Mouse (Mus musculus) erythroblast, adult 5-6 weeks (primary cell): ENCODE data around the gene Vps8. TPM values are rescaled to one million over a fixed set of nuclear protein-coding genes. Genes with fewer than 3 reads are reported as not detected.

Experiments
- ATAC-seq: replicated peaks from 2 replicates; pipeline ENCODE4 v1.8.0; 2016; ENCODE audit warnings: moderate number of reproducible peaks, mild to moderate bottlenecking, moderate TSS enrichment, inconsistent platforms; ENCODE audit not compliant: poor library complexity, low FRiP score, severe bottlenecking
- total RNA-seq, 2 experiments: library from RNA; stranded (forward) in 1 of 2; stranded (reverse) in 1 of 2; fragments of 150-400 nt in 1 of 2; fragments of 200-764, 138-1000 nt in 1 of 2; gene quantifications; 2 replicates each; pipeline versions ENCODE4 v1.2.3 to v1.2.4; 2015 to 2017; ENCODE audit warnings: low replicate concordance in 2 of 2

The Vps8 gene
- total RNA-seq, 2 experiments from 2014 or later = 9.4 to 12.6 TPM

GRCm38 (mm10) chr16:21536240-21537005 is 113.5 kb downstream of the Vps8 start:
- ATAC-seq = no peak

GRCm38 (mm10) chr16:21537312-21537711 is 114.4 kb downstream of the Vps8 start:
- ATAC-seq = no peak

- no peak for ATAC-seq
Measured at GRCm38 (mm10) chr16:21538889-21539288, 116.0 kb downstream of the Vps8 start.

- ATAC-seq = no peak
Measured at GRCm38 (mm10) chr16:21542559-21542958, 119.6 kb downstream of the Vps8 start.

- no peak for ATAC-seq
Measured at GRCm38 (mm10) chr16:21547446-21547845, 124.5 kb downstream of the Vps8 start.

GRCm38 (mm10) chr16:21549751-21550150 is 126.8 kb downstream of the Vps8 start:
- ATAC-seq = no peak

GRCm38 (mm10) chr16:21550453-21550852 is 127.5 kb downstream of the Vps8 start:
- no peak for ATAC-seq

- ATAC-seq = no peak
Measured at GRCm38 (mm10) chr16:21553506-21553905, 130.6 kb downstream of the Vps8 start.

- ATAC-seq = no peak
Measured at GRCm38 (mm10) chr16:21562625-21563300, 139.8 kb downstream of the Vps8 start.

- ATAC-seq = no peak
Measured at GRCm38 (mm10) chr16:21563322-21563721, 140.4 kb downstream of the Vps8 start.

GRCm38 (mm10) chr16:21567093-21567492 is 144.2 kb downstream of the Vps8 start:
- ATAC-seq = no peak

- ATAC-seq = no peak
Measured at GRCm38 (mm10) chr16:21569952-21570351, 147.0 kb downstream of the Vps8 start.

GRCm38 (mm10) chr16:21570786-21571185 is 147.9 kb downstream of the Vps8 start:
- ATAC-seq = no peak

GRCm38 (mm10) chr16:21576000-21576420 is 153.1 kb downstream of the Vps8 start:
- no peak for ATAC-seq

GRCm38 (mm10) chr16:21589110-21589509 is 166.2 kb downstream of the Vps8 start:
- no peak for ATAC-seq

- ATAC-seq = no peak
Measured at GRCm38 (mm10) chr16:21590806-21591205, 167.9 kb downstream of the Vps8 start.

- no peak for ATAC-seq
Measured at GRCm38 (mm10) chr16:21591511-21591910, 168.6 kb downstream of the Vps8 start.

- no peak for ATAC-seq
Measured at GRCm38 (mm10) chr16:21595539-21595938, 172.6 kb downstream of the Vps8 start.

- ATAC-seq = no peak
Measured at GRCm38 (mm10) chr16:21604354-21604753, 181.4 kb downstream of the Vps8 start.

GRCm38 (mm10) chr16:21606249-21607020 is 183.5 kb downstream of the Vps8 start:
- ATAC-seq = peak; percentile 75
